Mouse (Mus musculus) CH12F3 (cell line): ENCODE results near the gene Iqcf6.

Experiments used
- in situ Hi-C: fragments of 300-500 bp; cut with MboI; formaldehyde crosslinking; loops from 2 replicates; pipeline ENCODE4 v1.14.3; 2020; ENCODE audit warnings: low sequenced_read_pairs

The Iqcf6 gene

DNA sequence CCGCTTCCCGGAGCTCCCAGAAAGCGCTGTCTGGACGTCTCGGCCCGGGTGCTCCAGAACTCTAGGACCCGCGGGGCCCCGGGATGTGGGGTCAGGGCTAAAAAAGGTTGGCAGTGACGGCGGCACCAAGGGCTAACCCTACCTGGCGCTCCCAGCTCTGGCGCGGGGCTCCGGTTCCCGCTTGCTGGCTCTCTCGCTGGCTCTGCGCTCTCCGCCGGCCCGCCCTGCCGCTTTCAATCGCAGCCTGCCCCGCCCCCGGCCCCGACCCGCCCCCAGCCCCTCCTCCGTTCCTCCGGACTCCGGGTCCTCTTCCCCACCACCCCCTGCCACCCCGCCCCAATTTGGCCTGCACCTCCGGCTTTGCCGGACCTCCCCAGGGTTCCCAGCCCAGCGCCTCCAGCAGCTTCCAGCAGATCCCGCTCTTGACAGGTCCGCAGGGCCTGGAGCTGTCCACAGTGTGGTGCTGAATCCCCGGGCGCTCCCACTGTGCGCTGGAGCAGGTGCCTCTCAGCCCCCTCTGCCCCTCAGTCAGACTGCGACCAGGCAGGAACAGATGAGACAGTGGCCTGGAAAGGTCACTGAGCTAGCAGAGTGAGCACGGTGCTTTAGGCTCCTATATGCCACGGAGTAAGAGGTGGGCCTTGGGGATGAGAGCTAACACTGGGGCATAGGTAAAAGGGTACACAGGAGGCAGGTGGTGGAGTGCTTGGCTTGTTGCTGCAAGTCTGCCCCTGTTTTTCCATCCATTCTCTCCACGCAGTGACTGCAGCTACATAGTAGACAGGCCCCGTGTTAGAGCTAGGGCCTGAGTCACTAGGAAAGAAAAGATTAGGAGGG lies 29.7 kb downstream of the Iqcf6 start, which contains the start of gene Grm2:
Gene Grm2, minus strand, starts transcription at position 199 of the 837 bp plus-strand sequence.
- in situ Hi-C loops = no loop called here

DNA sequence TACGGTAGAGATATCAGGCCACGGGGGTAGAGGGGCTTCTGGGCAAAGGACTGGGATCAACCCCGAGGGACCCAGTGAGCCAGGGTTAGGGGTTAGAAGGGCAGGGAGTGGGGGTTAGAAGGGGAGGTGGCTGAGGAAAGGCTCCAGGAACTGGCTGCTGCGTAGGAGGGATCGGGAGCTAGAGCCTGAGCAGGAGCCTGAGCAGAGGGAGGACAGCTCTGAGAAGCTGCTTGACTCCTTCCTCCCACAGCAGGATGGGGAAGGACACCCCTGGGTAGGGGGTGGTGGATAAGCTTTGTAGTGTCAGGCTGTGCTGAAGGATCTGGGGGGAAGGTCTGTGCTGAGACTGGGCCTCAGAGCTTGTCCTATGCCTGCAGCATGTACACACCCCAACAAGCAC lies 30.4 kb downstream of the Iqcf6 start:
- in situ Hi-C loops = no loop called here

DNA sequence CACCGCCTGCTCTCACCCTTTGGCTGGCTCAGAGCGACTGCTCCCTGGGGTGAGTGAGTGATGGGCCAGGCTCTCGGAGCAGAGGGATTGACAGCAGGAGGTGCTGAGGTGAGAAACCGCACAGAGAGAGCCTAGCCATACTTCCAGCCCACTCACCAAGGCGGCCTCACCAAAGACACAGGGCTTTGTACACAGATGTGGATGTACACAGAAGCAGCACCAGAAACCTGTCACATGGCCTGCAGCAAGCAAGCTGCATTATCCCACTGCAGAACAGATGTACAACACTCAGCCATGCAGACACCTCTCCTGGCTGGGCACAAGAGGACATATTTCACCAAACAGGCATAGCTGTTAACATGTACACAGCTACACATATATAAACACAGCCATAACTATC lies 31.2 kb downstream of the Iqcf6 start:
- in situ Hi-C loops = no loop called here

- in situ Hi-C loops = no loop called here
Observed at GRCm38 (mm10) chr9:106659441-106659840, 33.1 kb downstream of the Iqcf6 start.

DNA sequence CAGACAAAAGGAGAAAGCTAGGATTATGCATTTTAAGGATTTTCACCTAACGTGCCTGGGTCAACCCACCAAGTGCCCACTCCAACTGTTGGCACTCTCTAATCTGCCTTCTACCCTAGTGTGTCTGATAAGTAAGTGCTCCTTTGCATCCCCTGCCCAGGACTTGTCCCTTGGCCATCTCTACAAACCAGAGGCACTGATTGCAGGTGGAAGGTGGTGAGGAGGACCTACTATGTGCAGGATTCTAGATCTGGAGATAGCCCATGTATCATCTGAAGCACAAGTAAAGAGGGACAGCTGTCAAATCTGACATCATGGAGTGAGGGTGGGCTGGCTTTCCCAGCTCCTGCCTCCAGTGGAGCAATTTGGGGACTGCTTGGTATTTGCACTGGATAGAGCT lies 33.6 kb downstream of the Iqcf6 start:
- in situ Hi-C loops = no loop called here

GRCm38 (mm10) chr9:106663200-106663599 lies 36.8 kb downstream of the Iqcf6 start:
- in situ Hi-C loops = no loop called here

DNA sequence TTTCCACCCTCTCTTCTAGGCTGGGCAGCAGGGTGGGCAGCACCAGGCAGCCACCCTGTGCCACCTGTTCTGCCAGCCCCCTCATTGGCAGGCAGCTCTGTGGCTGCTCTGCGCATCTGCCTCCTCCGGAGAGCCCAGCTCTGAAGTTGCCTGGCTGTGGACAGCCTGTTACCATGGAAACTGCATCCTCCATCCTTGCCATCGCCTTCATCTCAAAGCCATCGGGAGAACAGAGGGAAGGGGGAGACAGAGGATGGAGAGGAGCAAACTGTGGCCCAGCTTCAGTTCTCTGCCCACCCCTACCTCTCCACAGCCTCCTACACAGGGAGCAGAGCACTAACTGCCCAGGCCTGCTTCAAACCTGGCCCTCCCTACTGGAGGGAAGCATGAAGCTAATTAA lies 38.1 kb downstream of the Iqcf6 start:
- in situ Hi-C loops = no loop called here

DNA sequence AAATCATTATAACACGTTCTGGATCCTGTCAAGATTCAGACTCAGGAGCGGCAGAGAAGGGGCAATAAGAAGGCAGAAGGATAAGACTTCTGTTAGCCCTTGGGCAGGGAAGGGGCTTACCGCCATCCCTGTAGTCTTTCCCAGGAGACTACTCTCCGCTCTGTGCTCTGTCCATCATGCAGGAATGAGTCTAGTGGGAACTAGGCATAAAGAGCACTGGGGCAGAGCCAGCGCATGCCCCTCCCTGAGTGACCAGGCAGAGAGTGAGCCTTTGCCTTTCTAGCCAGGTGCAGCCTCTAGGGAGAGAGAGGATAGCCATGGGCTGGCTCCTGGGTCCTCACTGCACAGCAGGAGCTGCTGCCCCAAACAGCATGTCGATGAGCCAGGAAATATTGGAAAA lies 38.5 kb downstream of the Iqcf6 start:
- in situ Hi-C loops = no loop called here

DNA sequence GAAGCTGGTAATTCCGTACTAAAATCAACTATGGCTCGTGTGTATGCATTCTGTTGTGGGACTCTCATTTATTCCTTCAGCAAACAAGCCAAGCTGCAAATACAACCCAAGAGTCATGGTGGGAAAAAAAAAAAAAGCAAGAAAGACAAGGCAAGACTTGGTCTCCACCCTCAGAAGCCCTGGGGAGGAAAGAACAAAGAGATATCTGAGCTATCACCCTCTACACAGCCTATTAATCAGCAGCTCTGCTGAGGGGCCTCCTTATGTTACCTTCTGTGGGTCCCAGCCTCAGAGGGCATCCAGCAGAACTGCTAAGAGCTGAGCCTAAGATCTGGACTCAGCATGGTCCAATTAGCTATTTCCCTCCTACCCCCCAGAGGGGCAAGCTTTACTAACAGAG lies 47.5 kb downstream of the Iqcf6 start:
- in situ Hi-C loops = no loop called here

DNA sequence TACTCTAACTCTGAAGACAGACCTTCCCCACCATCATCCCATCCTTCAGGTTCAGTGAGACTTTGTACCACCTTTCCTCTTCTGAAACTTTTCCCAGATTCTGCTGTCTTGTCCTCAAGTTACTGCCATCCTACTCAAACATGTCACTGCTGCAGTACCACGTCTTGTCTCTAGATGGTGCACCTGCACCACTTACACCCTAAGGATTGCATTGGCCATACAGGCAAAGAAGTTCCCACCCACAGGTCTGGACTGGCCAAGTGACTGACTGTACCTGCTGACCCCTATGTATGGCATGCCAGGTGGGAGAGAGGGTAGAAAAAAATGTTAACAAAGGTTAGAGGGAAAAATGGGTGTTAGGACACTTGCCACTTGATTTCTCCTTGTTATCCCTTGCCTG lies 49.1 kb downstream of the Iqcf6 start:
- in situ Hi-C loops = loop anchor here (25.0 kb wide), 1 partner anchor 137 kb away; the partner anchor contains the start of gene Dcaf1

DNA sequence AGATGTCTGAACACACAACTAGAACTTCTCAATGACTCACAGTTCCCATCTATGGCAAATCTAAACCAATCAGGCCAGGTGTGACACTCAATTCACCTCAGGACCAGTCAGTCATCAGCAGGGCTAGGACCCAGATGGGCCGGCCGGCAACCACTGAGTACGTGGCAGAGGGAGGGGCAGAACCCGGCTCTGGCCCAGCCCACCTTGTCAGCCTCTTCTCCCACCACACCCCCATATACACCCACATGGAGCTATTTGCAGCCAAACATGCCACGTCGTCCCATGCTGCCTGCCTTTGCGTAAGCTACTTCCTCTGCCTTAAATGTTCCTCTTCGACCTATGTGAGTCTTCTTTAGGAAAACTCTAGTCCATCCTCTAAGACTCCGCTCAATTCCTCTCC lies 49.6 kb downstream of the Iqcf6 start:
- in situ Hi-C loops = loop anchor here (25.0 kb wide), 1 partner anchor 136 kb away; the partner anchor contains the start of gene Dcaf1

GRCm38 (mm10) chr9:106676571-106676970 lies 50.2 kb downstream of the Iqcf6 start:
- in situ Hi-C loops = loop anchor here (25.0 kb wide), 1 partner anchor 136 kb away; the partner anchor contains the start of gene Dcaf1
